Mouse (Mus musculus): ENCODE measurements around the gene Pdk2.

The Pdk2 gene

DNA sequence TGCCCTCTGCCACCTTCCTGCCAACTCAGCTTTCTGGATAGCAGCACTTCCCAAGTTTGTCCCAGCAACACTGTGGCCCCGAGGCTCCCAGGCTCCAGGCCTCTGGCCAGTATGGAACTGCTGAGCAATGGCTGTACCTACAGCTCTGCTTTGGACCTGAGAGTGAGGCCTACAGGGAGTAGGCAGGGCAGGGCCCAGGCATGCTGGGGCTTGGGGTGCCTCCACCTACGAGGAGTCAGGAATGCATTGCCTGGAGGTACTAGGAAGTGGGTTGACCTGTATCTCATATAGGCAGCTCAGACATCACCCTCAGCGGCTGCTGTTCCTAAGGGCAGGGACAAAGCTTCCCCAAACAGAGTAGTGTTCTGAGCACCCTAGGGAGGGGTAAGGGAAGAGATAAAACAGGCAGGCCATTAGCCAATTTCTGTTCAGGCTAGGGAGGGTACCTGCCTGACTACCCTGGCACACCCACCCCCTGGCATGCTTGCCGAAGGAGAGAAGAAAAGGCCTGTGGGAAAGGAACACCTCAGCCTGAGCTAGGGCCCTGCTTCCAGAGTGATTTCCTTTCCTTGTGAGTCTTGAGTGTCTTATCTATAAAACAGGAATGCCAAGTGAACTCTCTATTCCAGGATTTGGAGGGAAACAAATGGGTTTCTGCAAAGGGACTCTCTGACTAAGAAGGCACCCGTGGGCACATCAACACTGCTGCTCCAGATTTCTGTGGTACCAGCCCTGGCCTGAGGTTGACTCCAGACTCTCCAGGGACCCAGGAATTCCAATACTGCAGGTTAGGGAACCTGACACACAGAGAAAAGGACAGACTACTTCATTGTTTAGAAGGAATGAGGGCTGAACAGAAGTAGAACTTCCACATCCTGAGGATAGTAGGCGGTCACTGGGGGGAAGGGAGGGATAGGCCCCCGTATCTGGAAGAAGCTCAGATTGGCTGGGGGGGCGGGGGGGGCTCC, 29.3 kb upstream of the Pdk2 start:
- DNase-seq (ENCODE audit: low read depth, low spot score): no peak

GRCm38 (mm10) chr11:95069226-95069957, 28.2 kb upstream of the Pdk2 start:
- no peak for DNase-seq (ENCODE audit: low read depth, low spot score)

DNA sequence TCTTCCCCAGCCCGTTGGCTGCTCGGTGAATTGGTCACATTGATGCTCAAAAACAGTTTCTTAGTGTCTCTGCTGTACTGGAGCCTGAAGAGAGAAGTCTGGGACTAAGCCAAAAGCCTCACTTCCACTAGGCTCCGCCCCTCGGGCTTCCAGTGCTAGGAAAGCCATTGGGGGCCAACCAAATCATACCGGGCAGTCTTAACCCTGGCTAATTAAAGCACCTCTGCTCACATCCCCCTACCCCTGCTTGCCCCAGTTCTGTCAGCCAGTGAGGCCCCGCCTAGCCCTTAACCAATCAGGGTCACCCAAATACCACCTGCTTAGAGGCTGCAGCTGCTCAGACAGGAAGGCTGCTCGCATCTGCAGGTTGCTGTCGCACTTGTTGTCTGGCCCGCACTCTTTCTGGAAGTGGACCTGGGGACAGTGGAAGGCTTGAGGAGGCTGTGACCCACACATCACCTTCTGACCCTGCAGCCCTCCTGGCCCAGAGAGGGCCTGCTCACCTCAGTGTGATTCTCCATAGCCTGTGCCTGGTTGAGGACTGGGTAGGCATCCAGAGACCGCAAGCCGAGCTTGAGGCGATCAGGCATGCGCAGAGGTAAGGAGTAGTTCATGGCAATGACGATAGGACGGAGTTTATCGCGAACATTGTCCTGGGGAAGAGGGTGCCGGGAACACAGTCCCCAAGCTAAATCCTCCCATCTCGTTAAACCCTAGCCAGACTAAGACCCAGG, 15.8 kb upstream of the Pdk2 start:
- peak; percentile 68 for DNase-seq (ENCODE audit: low read depth, low spot score)

DNA sequence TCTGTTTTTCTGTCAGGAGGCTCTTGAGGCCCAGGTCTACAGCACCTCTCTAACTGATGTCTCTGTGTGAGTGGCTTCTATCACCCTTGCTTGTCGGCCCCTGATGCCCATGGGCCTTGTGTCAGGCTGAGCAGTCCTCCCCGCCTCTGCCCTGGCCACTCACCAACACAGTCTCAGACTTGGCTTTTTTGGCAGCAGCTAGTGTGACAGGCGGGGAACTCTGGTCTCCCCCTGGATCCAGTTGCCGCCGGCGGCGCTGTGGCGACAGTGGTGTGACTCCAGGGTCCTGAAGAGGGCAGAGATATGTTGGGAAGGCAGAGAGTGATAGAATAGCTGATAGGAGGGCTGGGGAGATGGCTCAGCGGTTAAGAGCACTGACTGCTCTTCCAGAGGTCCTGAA, 11.9 kb upstream of the Pdk2 start:
- DNase-seq (ENCODE audit: low read depth, low spot score): no peak

DNA sequence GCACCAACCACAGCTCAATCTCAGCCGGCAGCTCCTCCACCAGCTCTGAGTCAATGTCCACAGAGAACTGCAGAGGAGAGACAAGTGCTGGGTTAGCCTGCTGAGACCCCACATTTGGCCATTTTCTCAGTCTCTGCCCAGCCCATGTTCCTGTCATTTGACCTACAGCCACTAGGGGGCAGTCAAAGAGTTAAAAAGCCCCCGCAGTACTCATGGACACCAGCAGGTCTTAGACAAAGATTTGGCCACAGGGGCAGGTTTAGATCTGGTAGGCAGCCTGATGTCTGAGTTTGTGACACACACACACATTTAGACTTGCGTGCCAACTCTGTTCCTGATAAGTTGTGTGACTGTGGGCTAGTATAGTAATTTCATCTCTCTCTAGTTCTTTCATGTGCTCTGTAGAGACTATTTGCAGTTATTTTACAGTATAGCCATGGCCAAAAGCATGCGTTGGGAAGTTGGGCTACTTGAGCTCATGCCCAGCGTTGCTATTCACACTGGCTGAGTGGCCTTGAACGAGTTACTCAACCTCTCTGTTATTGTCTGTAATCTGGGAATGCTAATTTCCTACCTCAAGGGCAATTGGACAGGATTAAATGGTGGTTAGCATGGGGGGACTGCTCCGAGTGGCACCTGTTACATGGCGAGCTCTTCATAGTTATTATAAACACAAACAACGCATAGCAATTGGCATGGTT, 6.0 kb upstream of the Pdk2 start:
- peak; percentile 86 for DNase-seq (ENCODE audit: low read depth, low spot score)

GRCm38 (mm10) chr11:95044185-95044870, 3.2 kb upstream of the Pdk2 start:
- DNase-seq (ENCODE audit: low read depth, low spot score): no peak

DNA sequence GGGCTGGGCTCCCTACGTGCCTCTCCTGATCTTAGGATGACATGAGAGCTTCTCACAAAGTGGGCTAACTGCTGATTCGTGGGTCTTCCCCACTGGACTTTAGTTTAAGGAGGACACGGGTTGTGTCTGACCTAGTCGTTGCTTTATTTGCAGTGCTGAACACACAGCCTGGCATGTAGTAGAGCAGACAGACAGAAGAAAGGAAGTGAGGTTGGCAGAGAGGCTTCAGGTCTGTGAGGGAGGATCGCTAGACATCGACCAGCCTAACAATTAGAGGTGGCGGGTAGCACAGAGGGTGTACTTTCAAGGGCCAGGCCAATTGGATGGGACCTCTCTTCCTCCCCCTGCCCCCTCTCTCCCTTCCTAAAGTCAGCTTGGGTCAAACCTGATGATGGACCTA, 2.5 kb upstream of the Pdk2 start:
- no peak for DNase-seq (ENCODE audit: low read depth, low spot score)

GRCm38 (mm10) chr11:95043060-95043459, 1.9 kb upstream of the Pdk2 start:
- DNase-seq (ENCODE audit: low read depth, low spot score): no peak

DNA sequence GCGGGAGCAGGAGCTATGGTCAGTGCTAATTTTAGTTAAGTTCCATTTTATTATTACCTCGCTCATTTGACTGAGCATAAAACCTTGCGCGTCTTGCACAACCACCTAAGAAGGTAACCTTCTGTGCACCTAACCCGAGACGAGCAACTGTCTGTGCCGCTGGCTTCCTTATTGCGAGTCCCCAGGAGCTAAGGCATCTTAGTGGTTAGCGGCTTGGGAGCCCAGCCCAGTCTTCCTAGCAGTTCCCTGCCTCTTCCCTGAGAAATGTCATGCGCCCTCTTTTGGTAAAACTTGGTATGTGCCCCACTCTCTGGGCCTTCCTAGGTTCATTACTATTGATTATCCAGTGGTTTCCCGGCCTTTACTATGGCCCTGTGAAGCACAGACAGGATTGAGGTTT, 942 bp upstream of the Pdk2 start:
- peak; percentile 91 for DNase-seq (ENCODE audit: low read depth, low spot score)

DNA sequence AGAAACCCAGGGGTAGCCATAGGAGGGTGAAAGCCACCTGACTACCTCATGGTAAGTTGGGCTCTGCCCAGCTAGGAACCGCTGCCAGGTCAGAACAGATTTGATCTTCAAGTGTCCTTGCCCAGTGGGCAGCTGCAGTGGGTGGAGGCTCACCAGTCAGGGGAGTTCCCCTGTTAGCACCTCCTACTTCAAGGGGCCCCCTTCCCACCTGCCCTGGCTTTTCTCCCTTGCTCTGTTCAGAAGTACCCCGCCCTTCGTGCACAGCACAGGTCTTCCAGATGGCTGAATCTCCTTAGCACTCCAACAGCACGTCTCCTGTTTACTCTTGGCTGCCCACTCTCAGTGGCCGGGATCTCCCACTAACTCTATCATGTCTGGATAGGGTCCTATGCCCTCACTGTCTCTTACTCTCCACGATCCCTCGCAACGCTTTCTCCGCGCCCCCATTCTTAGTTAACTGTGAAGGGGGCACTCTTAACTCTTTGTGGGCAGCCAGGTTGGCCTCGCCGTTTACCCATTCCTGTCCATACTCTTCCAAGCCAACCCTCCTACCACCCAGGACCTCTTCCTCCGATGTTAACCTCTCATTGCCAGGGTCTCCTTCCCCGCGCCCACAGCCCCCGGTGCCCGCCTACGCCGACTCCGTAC, 539 bp downstream of the Pdk2 start:
- DNase-seq (ENCODE audit: low read depth, low spot score): no peak

GRCm38 (mm10) chr11:95039766-95040165, 1.4 kb downstream of the Pdk2 start:
- DNase-seq (ENCODE audit: low read depth, low spot score): no peak

- no peak for DNase-seq (ENCODE audit: low read depth, low spot score)
Measured at GRCm38 (mm10) chr11:95038818-95039655, 2.1 kb downstream of the Pdk2 start.

- DNase-seq (ENCODE audit: low read depth, low spot score): no peak
Measured at GRCm38 (mm10) chr11:95038156-95038817, 2.9 kb downstream of the Pdk2 start.

DNA sequence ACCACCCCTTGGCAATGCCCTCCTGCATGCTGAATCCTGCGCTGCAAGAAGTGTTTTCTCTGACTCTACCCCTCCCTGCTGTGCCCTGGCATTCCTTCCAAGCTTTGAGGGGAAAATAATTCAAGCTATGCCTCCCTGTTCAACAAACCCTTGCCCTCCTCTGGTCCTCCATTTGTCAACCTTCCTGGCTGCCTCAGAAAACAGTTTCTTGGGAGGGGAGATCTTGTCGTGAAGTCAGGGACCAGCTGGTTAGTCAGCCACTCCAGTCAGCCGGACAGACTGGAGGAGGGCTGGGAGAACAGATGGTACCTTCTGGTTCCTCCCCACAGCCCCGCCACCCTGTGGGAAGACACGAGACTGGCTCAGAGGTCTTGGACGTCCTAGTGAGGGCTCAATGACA, 3.8 kb downstream of the Pdk2 start:
- no peak for DNase-seq (ENCODE audit: low read depth, low spot score)

DNA sequence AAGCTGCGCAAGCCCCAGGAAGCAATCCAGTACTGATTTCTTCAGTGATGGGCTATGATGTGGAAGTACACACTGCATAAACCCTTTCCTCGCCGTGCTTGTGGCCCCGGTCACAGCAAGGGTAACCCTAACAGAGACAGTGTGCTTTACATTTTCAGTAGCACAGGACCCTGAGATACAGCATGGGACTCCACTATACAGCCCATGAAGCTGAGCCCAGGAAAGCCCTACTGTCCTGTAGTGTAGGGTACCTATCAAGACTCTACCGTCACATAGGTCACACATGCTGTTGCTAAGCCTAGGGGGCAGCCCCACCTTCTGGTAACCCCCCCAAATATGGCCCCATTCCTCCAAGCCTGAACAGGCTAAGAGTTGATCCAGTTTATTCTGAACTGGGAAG, 4.6 kb downstream of the Pdk2 start:
- DNase-seq (ENCODE audit: low read depth, low spot score): no peak

GRCm38 (mm10) chr11:95034902-95035301, 6.3 kb downstream of the Pdk2 start:
- no peak for DNase-seq (ENCODE audit: low read depth, low spot score)

DNA sequence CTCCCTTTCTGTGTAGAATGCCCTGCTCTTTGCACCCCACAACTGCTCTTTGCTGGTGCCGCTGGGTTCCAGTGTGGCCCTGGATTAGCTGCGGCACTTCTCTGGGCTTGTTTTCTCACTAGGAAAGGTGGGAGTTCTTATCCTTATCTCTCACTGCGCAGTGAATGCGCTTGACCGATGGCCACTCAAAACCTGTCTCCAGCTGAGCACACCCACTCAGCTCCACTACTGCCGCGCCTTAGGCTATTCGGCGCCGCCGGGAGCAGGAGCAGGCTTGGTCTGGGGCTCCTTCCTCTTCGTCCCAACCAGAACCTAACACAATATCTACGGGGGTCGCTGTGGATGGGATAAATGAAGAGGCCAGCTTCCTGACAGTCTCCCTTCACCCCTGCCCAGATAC, 7.5 kb downstream of the Pdk2 start:
- DNase-seq (ENCODE audit: low read depth, low spot score): no peak

DNA sequence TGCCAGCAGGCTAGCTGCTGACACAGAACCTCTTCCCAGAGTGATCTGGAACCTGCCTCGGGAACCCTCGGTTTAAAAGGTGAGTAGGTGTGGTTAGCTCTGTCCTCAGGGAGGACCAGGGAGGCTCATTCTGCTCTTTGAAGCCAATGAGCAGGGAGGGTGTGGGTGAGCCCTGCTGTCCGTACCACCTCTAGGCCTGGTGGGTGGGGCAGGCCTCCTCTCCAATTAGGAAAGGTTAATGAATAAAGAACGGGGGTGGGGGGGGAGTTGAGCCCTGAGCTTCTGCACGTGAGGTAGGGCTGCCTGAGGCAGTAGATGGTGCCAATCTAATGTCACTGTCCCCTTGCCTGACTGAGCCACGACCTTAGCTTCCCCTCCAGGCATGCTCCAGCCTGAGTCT, 8.2 kb downstream of the Pdk2 start:
- no peak for DNase-seq (ENCODE audit: low read depth, low spot score)

All from R1 (cell line).